Mouse (Mus musculus): ENCODE results near the gene Dcaf11. TPM values are rescaled to one million over a fixed set of nuclear protein-coding genes. Genes with fewer than 3 reads are reported as not detected.

The Dcaf11 gene
- 10 to 100 TPM; 66.9 to 72.3 TPM for total RNA-seq (2021)
- long read RNA-seq, experiment 1, transcript Dcaf11-206 (14 exons, 2,660 nt): major isoform, 30 of 122 reads
- long read RNA-seq, experiment 1, transcript Dcaf11-216 (15 exons, 2,624 nt): minor isoform, 9 of 122 reads
- long read RNA-seq, experiment 1, transcript Dcaf11-201 (15 exons, 2,601 nt): minor isoform, 20 of 122 reads
- long read RNA-seq, experiment 1, partial matches to known transcripts: 21 of 122 reads
- long read RNA-seq, experiment 1, other reads (novel, unspliced or antisense): 35 of 122 reads
- long read RNA-seq, experiment 2, transcript Dcaf11-206 (14 exons, 2,660 nt): major isoform, 29 of 123 reads
- long read RNA-seq, experiment 2, transcript Dcaf11-201 (15 exons, 2,601 nt): minor isoform, 18 of 123 reads
- long read RNA-seq, experiment 2, transcript Dcaf11-202 (15 exons, 2,538 nt): minor isoform, 7 of 123 reads
- long read RNA-seq, experiment 2, transcript Dcaf11-216 (15 exons, 2,624 nt): minor isoform, 8 of 123 reads
- long read RNA-seq, experiment 2, partial matches to known transcripts: 23 of 123 reads
- long read RNA-seq, experiment 2, other reads (novel, unspliced or antisense): 36 of 123 reads

DNA sequence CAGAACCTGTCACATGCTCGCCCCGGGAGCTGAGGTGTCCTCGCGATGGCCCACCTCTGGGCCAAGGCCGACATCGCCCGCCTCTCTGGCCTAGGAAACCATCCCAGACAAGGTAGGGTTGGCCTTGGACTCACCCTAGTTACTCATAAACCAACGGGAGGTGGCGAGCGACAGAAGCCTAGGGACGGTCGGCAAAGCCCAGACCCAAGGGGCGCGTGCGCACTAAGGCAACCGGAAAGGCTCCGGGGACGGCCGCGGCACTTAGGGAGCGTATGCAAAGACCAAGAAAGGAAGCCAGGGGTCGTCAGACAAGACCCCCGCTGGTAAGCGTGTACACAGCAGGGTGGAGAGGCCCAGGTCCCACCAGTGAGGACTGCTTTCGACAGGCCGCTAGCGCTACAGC is at the start of gene Dcaf11:
Gene Dcaf11, plus strand, starts transcription at position 208 of the 403 bp plus-strand sequence.
- DNase-seq (ENCODE audit: low spot score in 2 of 2): peak; percentile 87 to 93

DNA sequence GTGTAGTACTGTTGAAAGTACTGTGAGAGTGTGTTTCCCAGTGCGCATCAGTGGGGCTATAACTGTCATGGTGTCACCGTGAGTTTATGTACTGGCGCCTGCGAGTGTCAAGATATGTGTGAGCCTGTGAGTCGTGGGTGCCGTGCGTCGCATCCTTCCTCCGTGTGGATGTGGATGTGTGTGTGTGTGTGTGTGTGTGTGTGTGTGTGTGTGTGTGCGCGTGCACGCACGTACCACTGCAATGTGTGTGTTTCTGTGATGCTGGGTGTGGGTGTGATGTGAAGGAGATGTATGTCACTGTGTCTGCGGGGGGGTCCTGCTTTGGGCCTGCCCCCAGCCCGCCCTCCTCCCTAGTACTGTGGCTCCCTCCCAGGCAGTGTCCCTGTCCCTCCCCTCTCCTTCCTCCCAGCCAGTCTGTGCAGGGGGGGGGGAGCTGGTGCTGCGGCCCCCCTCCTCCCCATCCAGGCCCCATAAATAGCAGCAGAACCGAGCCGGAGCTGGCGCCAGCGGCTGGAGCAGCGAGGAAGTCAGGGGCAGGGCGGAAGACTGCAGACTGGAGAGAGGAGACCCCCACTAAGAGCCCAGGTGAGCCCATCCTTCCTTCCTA is 49.6 kb upstream of the Dcaf11 start, which contains the start of gene Cpne6:
Gene Cpne6, plus strand, starts transcription at position 321 of the 607 bp plus-strand sequence.
- no peak for DNase-seq (ENCODE audit: low spot score in 2 of 2)

DNA sequence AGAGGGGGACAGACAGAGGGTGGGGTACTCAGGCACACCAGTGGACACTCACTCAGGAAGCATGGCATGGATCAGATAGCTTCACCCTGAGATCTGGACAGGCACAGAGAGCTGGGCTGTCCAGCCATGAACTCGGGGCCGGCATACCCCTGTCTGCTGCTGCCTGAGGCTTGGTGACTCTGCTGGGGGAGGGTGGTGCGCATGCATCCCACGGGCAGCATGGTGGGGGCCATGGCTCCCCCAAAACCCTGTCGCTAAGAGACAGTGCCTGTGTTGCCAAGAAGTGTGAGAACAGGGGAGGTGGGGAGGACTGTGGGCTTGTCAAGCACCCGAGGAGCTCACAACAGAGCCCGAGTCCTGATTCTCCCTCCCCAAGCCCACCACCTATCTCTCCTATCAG is 48.8 kb upstream of the Dcaf11 start:
- DNase-seq (ENCODE audit: low spot score in 2 of 2): peak; percentile 57 to 74

DNA sequence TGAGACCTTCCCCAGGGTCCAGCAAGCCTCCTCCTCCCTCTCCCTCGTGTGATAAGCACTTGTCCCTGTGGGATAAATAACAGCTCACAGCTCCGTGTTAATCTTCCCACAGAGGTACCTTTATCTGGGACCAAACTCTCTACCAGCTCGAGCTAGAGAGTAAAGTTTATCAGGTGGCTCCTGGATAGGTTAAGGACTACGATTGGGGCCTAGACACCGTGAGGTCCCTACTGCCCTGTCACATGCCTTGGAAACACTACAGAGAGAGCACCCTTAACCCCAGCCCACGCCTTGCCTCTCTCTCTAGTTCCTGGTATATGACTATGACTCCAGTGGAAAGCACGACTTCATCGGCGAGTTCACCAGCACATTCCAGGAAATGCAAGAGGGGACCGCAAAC is 45.9 kb upstream of the Dcaf11 start:
- DNase-seq (ENCODE audit: low spot score in 2 of 2): no peak

DNA sequence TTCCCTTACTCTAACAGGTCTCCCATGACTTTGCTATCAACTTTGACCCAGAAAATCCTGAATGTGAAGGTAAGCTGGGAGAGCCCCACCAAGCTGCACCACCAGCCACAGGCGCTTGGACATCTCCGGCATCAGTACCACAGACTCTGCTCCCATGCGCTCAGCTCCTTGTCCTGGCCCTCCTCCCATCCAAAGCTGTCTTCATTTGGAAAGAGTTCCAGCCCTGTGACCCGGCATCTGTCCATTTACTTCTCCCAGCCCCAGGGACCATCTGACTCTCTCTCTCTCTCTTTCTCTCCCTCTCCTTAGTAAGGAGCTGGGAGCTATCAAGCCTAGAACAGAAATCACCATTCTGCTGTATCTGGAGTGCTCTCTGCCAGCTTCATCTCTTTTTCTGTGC is 44.0 kb upstream of the Dcaf11 start:
- no peak for DNase-seq (ENCODE audit: low spot score in 2 of 2)

DNA sequence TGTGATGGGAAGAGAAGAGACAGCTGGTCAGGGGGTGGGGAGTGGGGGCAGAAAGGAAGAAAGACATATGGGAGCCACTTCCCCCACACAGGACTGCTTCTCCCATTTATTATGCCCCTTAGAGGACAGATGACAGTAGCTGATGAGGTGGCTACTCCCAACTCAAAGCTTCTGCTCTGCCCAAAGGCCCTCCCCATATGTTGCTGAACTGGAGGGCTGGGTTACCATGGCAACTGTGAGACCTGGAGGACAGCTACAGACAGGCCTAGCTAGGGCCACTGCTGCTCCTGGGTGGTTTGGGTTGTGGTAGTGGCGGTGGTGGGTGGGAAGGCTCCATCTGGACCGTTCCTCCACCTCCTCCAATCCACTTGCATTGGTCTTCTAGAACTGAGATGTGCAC is 40.9 kb upstream of the Dcaf11 start:
- DNase-seq (ENCODE audit: low spot score in 2 of 2): peak; percentile 63 to 68

DNA sequence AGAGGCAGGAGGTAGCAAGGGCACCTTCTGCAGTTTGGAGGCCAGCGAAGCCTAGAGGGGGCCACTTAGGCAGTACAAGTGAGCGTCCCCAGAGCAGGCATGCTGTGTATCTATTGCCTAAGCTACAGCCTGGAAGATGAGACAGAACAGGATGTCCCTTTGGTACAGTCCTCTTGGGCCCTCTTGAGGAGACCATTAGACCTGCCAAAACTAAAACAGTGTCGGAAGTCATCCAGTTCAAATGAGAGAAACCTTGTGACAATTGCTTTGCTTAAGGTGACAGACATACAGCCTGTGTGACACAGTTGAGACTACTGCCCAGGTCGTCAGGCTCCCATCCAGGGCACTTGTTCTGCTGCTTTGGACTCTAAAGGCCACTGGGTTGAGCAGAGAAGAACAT is 40.2 kb upstream of the Dcaf11 start:
- DNase-seq (ENCODE audit: low spot score in 2 of 2): no peak

DNA sequence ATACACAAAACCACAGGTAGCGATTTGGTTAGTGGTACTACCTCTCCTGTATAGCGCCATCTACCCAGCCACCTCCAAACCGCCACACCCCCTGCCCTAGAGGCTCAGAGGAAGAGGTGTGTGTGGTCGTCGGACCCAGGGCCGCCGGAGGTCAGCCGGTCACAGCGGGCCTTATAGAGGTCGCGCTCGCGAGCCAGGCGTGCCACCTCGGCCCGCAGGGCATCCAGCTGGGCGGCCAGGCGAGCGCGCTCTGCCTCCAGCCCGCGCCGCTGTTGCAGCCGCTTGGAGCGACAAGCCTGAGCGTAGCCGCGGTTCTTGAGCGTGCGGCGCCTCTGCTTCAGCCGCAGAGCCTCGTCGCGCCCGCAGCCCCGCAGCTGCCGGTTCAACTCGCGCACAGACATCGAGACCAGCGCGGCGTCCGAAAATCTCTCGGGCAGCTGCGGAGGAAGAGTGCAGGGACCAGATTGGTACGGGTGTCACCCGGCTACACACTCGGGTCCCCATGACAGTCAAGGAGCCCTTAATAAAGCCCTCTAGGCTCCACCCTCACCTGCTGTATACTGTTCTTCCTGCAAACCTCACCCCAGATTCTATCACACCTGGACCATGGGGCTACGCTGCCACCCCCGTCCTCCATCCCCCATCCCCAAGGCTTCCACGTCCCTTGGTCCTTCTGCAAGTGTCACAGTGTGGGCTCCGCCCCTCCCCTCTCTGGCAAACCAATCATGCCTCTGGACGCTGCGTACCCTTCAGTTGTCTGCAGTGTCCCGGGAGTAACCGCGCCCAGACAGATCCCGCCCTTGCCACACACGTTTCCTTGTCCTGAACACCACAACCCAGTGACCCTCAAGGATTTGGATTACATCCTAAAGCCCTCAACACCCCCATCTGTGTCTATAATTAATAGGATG is 39.1 kb upstream of the Dcaf11 start:
- DNase-seq (ENCODE audit: low spot score in 2 of 2): no peak

DNA sequence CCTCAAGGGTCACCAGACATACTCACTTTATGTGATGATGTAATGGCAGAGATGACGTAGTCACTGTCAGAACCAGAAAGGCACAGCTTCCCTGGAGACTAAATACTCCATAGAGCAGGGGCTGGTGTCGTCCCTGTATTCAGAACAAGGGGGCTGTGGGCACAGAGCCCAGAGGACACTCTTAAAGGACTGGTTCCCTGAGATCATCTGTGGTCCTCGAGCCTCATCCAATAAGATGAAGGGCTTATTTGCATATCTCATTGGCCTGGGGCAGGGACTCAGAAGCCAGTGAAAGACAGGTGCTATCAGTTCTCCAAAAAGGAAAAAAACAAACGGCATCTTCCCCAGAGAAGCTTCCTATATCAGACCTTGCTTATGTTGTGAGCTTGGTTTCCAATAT is 35.7 kb upstream of the Dcaf11 start:
- no peak for DNase-seq (ENCODE audit: low spot score in 2 of 2)

DNA sequence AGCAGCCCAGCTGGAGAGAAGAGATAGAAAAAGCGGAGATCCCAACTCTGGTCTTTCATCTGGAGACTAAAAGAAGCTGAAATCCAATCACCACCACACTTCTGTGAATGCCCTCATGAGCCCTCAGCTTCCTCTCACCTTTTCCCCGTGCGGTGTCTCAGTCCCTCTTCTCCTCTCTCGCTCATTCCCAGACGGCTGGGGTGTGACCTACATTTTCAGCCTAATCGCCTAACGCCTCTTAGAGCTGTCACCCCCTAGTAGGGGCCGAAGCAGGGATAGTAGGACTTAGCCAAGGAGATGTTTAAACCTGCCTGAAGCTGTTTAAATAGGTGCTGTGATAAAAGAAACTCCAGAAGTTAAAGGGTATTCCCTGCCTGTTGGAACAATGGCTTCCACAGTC is 35.0 kb upstream of the Dcaf11 start, which contains the start of gene Nrl:
Gene Nrl, minus strand, starts transcription at position 197 of the 400 bp plus-strand sequence.
- no peak for DNase-seq (ENCODE audit: low spot score in 2 of 2)

DNA sequence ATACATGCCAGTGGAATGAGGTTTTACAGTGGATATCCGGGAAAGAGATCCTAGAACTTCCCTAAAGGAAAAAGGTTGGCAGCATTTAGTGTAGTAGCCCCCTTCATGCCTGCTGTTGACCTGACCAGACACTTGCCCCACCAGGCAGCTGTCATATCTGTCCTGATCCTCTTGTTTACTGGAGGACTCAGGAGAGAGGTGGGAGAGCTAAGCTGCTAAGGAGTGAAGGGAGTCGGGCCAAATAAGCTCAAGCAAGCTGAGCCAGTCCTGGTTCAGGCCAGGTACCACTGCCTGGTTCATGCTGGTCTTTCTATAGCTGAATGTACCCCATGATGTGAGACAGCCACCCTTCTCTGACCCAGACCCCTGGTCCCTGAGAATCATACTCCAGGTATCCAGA is 33.1 kb upstream of the Dcaf11 start:
- DNase-seq (ENCODE audit: low spot score in 2 of 2): no peak

DNA sequence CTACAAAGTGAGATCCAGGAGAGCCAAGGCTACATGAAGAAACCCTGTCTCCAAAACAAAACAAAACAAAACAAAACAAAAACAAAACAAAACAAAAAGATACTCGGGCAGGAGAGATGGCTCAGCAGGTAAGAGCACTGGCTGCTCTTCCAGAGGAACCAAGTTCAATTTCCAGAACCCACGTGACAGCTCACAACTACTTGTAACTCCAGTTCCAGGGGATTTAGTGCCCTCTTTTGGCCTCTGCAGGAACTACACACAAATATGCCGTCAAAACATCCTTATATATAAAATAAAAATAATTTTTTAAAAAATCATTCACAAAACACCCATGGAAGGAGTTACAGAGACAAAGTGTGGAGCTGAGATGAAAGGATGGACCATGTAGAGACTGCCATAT is 31.9 kb upstream of the Dcaf11 start:
- DNase-seq (ENCODE audit: low spot score in 2 of 2): no peak

DNA sequence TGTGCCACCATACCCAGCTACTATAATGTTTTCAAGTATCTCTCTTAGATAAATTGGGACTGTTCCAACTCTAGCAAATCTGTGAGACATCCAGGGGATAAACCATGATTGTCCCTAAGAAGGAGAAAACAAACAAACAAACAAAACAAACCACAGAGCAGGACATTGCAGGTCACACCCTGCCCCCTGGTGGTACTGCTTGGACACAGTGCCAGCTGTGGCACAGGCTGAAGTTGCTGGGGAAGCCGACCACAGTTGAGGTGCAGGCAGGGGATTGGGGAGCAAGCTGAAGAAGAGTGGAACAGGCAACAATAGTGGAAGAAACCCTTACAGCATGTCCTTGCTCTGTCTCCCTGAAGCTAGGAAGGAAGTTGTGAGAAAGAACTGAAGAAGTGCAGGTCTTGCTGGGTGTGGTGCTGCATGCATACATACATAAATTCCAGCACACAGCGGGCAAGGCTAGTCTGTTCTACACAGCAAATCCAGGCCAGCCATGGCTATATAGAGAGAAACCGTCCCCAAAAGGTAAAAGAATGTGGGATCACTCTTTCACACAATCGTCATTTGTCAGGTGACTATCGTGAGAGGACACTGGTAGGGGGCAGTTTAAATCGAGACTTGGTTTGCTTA is 23.6 kb upstream of the Dcaf11 start:
- no peak for DNase-seq (ENCODE audit: low spot score in 2 of 2)

DNA sequence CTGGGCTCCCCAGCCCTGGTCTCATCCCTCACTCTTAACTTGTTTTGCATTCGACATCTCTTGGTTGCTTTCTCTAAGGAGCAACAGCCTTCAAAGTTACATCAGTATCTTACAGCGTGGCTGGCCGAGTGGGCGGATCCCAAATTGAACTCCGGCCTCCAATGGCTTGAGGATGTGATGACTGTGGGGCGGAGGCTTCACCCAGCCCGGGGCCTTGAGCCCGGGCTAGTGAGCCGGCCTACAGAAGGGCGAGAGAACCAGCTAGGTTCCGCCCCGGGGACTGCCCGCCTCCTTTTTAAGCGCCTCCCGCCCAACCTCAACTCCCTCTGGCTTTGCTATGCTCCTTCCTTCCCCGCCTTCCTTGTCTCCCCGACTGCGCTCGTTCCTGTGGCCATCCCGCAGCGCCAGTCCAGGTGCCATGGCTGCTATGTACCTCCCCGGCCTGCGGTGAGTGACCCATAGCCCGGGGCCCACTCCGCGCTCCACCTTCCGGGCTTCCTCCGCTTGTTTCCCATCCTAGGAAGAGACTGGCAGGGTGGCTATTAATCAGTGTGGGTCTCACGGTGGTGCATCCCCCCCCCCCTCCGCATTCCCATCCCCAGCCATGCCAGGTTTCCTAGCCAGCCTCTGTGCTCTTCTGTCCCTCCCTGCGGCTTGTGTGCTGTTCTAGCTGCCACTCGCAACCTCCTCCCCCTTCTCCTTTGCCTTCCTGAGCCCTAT is 19.6 kb upstream of the Dcaf11 start, which contains the start of gene Pck2:
Gene Pck2, plus strand, starts transcription at position 200 of the 720 bp plus-strand sequence.
- DNase-seq (ENCODE audit: low spot score in 2 of 2): peak; percentile 66 to 67

DNA sequence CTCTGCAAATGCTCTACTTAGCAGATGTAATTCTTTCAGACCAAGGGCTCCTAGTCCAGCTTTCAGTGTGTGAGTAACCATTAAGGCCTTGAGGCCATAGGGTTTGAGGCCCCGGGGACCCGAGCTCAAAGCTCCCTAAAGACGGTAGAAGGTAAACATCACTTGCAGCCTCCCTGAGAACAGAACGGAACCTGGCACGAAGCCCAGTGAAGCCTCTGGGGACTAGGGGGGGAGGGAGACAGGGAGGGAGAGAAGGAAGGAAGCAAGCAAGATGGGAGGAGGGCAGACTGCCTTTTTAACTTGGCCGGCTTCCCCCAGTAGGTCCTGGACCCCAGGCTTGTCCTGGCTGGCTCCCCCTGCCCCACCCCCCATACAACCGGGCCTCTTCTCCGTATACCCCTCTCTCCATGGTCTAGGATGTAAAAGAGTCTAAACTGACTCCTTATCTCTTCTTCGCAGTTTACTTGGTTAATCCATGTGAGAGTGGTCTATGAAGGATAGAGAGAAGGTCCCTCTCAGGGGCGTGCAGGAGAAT is 19.0 kb upstream of the Dcaf11 start:
- peak; percentile 64 to 70 for DNase-seq (ENCODE audit: low spot score in 2 of 2)

DNA sequence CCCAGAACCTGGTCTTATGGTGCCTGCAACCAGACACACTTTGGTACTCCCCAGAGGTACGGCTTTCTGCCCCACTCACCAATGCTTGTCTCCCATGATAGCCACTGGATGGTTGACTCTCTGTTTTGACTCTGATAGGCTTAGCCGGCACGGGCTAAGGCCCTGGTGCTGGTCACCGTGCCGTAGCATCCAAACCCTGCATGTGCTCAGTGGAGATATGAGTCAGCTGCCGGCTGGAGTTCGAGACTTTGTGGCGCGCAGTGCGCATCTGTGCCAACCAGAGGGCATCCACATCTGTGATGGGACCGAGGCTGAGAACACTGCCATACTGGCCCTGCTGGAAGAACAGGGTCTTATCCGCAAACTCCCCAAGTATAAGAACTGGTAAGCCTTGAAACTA is 17.5 kb upstream of the Dcaf11 start:
- DNase-seq (ENCODE audit: low spot score in 2 of 2): no peak

DNA sequence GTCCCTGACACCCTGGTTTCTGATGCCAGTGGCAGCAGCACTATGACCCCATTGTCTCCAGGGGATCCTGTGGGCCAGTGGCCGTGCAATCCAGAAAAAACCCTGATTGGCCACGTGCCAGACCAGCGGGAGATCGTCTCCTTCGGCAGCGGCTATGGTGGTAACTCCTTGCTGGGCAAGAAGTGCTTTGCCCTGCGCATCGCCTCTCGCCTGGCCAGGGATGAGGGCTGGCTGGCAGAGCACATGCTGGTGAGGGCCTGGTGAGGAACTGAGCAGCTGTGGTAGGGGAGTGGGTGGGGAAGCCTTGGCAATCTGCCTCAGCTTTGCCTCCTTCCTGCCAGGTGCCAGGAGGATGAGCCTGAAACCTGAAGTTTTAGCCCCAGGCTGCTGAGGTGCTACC is 15.5 kb upstream of the Dcaf11 start:
- DNase-seq (ENCODE audit: low spot score in 2 of 2): peak in 1 of 2 experiments; percentile 12

DNA sequence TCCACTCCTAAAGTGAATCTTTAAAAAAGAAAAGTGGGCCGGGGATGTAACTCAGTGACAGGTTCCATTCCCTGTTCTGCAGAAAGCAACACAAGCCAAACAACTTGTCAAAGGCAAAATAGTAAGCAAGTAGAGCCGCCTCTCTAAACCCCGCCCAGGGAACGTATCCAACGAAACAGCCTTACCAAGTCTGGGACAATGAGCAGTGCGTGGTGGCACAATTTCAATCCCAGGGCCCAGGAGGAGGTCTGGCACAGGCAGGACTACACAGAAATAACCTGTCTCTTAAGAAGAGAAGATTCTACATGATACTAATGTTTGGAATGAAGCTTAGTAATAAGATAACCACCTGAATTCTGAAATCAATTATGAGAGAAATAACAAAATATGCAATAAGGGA is 9.6 kb upstream of the Dcaf11 start:
- DNase-seq (ENCODE audit: low spot score in 2 of 2): no peak

DNA sequence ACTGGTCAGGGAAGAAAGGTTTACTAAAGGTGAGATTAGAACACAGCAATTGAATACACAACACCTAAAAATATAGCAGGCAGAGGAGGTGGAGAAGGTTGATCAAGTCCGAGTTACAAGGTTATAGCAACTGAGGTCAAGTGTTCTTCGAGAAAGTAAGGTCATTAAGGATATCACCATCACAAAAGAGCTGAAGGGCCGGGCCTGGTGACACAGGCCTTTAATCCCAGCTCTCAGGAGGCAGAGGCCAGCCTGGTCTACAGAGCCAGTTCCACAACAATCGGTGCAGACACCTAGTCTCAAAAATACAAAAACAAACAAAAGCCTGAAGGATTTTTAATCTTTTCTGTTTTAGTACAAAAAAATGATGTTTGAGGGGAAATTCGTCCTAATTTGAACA is 8.5 kb upstream of the Dcaf11 start:
- DNase-seq (ENCODE audit: low spot score in 2 of 2): no peak

DNA sequence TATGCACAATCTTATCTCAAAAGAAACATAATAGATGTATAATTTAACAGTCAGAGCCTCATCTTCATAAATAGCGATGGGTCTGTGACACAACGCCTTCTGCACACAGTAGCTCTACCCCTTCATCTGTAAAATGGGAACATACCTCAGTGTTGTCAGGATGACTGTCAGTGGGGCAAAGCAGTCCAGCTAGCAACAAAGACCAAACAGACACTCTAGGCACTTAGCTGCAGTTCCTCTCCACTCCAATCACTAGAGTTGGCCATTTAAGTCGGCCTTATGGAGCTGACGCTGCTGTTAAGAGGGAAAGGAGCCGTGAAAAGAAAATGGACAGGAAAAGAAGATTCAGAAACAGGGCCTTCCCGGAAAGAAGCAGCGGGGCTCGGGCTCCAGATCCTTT is 8.0 kb upstream of the Dcaf11 start:
- no peak for DNase-seq (ENCODE audit: low spot score in 2 of 2)
